Mouse (Mus musculus): ENCODE measurements around the gene Gnpat. TPM values are rescaled to one million over a fixed set of nuclear protein-coding genes. Genes with fewer than 3 reads are reported as not detected.

The Gnpat gene
- 78.5 and 83.7 TPM in 2 replicates for polyA plus RNA-seq (2012; rRNA removed)

GRCm38 (mm10) chr8:124862321-124863162, at the start of gene Gnpat, which contains the start of gene 2810004N23Rik:
Gene Gnpat, plus strand, starts transcription at chr8:124863033.
Gene 2810004N23Rik, minus strand, starts transcription at chr8:124863120.

GRCm38 (mm10) chr8:124897386-124898250, 34.8 kb downstream of the Gnpat start, which contains the start of the genes Exoc8 and Sprtn:
Gene Exoc8, minus strand, starts transcription at chr8:124897705.
Gene Sprtn, plus strand, starts transcription at chr8:124897886.

Other genes with a start within 250 kb of the Gnpat start
- 73.5 and 80.2 TPM in 2 replicates for gene 2310022B05Rik, start 199.7 kb upstream of the Gnpat start, polyA plus RNA-seq (2012; rRNA removed)
- gene Ttc13, start 141.1 kb upstream of the Gnpat start, polyA plus RNA-seq (2012; rRNA removed) = 60.5 and 63.7 TPM in 2 replicates
- 37.7 and 42.4 TPM in 2 replicates for gene Arv1, start 140.9 kb upstream of the Gnpat start, polyA plus RNA-seq (2012; rRNA removed)
- gene Fam89a, start 111.2 kb upstream of the Gnpat start, polyA plus RNA-seq (2012; rRNA removed) = 0.49 and 0.72 TPM in 2 replicates
- gene Trim67, start 69.9 kb upstream of the Gnpat start, polyA plus RNA-seq (2012; rRNA removed) = 67.8 and 91.8 TPM in 2 replicates
- 19.9 and 20.9 TPM in 2 replicates for gene 2810004N23Rik, start 87 bp downstream of the Gnpat start, polyA plus RNA-seq (2012; rRNA removed)
- gene Exoc8, start 34.7 kb downstream of the Gnpat start, polyA plus RNA-seq (2012; rRNA removed) = 15.1 and 15.3 TPM in 2 replicates
- gene Sprtn, start 34.9 kb downstream of the Gnpat start, polyA plus RNA-seq (2012; rRNA removed) = 18.0 and 19.5 TPM in 2 replicates
- 56.6 and 56.8 TPM in 2 replicates for gene Egln1, start 86.3 kb downstream of the Gnpat start, polyA plus RNA-seq (2012; rRNA removed)
- gene Tsnax, start 150.0 kb downstream of the Gnpat start, polyA plus RNA-seq (2012; rRNA removed) = 154 and 181 TPM in 2 replicates
- 1.8 and 1.9 TPM in 2 replicates for gene Disc1, start 191.2 kb downstream of the Gnpat start, polyA plus RNA-seq (2012; rRNA removed)